Mouse (Mus musculus) left cerebral cortex, adult 11 months (tissue): ENCODE results near the gene Samm50.
A peak's percentile ranks its signal among the peaks of the same experiment; 100 is the strongest.

Source experiments
- DNase-seq: peaks from one replicate; pipeline ENCODE4 v3.0.0; 2022; ENCODE audit warnings: low spot score

Samm50 gene

DNA sequence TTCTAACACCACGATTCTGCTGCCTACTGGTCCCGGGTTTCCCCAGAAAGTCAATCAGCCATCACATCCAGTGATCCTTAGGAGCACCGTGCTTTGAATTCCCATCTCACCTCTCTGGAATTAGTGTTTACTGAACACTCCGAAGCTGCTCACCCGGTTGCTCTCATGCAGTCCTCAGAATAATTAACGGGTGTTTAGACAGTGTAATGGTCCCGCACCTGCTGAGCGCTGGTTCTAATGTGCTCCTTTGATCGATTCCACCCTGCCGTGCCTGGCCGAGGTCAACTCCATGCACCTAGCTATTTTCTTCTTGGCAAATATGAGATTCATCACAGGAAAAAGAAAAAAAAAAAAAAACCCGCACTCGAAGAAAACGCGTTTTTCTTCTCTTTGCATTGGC, 46.5 kb downstream of the Samm50 start:
- no peak for DNase-seq

DNA sequence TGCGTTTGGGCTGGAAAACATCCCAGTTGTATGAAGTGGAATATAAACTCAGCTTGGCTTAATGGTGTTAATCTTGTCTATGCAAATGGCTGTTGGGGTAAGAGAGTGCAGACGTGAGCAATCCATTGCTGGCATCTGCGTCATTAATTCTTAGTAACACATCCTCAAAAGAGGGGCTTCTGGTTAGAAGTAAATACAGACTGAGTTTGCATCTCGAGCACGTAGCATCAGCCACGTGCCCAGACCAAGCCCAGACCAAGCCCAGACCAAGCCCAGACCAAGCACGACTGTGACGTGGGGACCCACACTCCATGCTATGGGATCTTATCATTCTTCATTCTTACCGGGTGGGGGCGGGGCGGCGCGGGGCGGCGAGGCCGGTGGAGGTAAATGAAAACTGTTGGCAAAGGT, 47.0 kb downstream of the Samm50 start:
- DNase-seq = no peak

DNA sequence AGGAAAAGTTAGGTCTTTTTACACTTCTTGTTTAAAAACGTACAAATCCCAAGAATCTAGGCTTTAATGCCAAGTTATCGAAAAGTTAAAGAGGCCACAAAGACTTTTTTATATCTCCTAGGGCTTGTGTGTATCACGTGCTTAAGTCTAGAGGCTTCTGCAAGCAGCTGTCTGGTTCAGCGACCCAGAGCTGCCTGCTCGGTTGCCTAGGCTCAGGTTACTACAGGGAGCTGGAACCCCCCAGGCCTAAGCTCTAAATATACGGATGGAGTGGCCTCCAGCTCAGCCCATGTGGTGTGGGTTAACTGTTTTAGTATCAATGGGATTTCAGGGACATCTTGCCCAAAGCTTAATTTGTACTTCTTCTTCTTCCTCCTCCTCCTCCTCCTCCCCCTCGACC, 49.5 kb downstream of the Samm50 start:
- no peak for DNase-seq

DNA sequence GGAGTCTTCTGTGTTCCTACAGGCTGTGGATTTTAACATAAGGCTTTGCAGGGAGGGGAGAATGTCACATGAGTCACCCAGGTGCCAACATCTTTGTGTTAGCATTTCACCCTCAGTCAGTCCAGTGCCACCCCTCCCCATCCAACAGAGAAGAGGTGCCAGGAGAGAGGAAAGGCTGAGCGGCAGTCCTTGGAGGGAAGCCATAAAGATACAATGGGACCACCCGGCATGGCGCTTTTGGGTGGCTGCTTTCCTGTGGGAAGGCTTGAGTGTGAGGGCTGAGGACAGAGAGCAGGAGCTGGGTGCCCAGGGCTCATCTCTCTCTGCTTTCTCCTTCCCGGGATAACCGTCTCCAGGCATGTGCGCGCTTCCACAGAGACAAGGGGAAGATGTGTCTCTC, 53.1 kb downstream of the Samm50 start:
- DNase-seq = no peak

DNA sequence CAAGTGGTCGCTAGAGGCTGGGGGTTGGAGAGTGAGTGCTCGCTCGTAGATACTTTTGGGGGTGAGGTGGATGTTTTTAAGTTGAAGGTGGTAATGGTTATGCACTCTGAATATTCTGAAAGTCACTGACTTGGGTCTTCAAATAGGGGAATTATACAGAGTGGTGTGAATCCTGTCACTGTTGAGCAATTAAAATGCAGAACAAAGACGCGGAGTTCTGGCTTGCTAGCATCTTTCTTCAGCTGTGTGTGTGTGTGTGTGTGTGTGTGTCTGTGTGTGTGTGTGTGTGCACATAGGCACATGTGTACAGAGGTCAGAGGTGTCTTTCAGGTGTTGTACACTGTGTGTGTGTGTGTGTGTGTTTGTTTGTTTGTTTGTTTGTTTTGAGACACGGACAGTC, 54.2 kb downstream of the Samm50 start:
- DNase-seq = no peak

DNA sequence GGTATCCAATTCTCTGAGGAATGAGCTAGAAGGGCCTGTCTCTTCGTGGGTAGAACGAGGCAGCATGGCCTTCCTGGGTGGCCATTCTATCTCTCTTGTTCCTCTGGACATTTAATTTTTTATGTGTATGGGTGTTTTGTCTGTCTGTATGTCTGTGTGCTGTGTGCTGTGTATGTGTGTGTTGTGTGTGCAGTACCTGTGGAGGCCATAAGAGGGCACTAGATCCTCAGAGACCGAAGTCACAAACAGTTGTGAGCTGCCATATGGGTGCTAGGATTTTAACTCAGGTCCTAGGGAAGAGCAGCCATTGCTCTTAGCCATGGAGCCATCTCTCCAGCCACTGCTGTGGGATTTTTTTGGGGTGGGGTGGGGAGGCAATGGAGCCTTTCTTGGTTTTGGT, 55.3 kb downstream of the Samm50 start:
- DNase-seq = no peak

DNA sequence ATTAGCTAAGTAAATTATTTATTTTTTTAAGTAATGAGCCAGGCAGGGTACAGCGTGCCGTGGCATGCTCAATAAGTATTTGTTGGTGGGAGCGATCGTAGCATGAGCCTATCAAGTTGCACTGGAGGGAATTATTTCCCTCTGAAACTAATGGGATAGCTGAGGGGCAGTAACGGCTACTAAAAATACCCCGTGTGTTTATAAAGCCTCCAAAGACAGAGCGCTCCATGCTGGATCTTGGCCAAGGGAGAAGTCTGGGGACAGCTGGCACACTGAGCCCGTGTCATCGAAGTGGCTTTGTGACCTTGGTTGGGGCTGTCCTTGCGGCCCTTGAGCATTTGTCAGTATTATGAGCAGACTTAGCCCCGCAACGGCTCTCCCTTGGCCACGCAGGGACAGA, 59.2 kb downstream of the Samm50 start:
- DNase-seq = no peak

DNA sequence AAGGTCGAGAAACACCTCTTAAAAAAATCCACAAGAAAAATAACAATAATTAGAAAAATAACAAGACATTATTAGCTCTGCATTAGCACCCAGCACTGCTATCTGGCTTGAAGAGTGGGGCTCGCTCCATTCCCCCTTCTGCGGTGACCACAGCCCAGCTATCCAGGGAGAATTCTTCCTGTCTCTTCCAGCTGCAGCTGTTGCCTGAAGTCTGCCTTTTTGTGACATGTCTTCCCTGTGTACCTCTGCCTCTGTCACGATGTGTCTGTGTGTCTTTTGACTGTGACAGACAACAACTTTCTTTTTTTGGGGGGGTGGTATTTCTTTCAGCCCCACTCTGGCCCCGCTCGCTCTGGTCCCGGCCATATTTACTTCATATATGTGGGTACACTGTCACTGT, 60.6 kb downstream of the Samm50 start:
- no peak for DNase-seq

DNA sequence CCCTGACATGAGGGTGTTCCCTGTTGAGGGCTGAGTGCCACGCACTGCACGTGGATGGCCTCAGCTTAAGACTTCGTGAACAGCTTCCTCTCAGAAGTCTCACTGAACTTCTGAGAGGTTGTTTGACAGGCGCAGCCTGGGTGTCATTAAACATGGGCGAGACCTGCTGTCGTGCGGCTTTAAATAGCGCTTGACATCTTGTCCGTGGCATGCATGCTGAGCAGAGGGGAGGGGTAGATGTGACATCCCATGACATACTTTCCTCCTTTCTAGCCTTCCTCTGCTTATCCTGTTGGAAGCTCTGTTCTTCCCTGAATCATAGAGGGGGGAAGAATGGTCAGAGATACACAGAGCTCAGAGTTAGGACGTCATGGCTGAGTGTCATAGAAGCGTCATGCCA, 61.7 kb downstream of the Samm50 start:
- DNase-seq = no peak

DNA sequence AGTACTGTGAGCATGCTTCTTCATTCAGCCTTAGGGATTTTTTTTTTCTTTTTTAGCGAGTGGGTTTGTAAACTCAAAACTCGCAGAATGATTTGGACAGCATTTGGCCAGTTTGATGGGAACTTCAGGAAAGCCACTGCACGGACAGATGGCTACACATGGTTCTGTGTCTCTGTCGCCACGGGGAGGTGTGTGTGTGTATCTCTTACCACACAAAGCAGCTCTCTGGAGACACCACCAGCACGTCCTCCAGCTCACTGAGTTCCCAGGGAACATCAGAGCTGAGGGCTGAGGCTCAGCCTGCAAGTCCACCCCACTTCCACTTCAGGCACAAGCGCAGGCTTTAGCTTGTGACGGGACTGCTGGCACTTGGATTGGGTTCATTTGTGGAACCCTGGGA, 62.3 kb downstream of the Samm50 start:
- no peak for DNase-seq

DNA sequence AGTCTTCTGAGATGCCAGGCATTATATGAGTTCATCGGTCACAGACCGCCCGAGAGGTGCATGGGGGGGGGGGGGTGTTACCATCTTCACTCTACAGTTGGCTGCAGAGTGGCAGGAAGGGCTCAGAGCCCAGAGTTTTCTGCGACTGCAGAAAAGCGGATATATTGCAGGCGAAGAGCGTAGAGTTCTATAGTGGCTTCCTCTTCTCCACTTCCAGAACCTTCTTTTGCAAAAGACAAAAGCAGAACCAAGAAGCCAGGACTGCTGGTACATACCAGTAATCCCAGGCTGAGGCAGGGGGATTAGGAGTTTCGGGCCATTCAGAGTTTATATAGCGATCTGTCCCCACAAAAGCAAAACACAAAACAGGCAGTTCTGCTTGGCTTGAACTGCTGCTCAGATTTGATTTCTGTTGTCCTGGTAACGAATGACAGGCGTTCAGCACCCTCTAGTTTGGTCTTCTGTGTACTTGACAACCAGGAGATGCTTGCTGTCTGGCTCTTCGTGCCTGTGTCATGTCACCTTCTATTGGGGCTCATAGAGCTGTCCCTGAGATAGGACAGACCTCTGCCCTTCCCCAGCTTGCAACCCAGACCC, 64.3 kb downstream of the Samm50 start:
- DNase-seq = no peak

DNA sequence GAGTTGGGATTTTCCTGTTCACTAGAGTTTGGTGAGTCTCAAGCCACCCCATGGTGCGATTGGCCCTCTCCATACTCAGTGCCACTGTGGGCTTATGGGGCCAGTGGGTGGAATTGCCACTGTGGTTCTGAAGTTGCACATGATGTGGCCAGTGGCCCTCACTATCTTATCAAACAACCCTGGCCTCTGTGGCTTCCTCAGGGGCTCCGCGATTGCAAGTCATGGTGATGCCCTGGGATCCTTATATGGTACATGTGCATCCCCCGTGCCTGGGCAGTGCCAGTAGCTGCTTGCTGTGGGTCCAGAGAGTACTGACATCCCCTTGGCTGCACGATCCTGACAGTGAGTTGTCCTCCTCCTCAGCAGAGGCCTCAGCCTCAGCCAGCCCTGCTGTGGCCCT, 64.8 kb downstream of the Samm50 start:
- DNase-seq = no peak

DNA sequence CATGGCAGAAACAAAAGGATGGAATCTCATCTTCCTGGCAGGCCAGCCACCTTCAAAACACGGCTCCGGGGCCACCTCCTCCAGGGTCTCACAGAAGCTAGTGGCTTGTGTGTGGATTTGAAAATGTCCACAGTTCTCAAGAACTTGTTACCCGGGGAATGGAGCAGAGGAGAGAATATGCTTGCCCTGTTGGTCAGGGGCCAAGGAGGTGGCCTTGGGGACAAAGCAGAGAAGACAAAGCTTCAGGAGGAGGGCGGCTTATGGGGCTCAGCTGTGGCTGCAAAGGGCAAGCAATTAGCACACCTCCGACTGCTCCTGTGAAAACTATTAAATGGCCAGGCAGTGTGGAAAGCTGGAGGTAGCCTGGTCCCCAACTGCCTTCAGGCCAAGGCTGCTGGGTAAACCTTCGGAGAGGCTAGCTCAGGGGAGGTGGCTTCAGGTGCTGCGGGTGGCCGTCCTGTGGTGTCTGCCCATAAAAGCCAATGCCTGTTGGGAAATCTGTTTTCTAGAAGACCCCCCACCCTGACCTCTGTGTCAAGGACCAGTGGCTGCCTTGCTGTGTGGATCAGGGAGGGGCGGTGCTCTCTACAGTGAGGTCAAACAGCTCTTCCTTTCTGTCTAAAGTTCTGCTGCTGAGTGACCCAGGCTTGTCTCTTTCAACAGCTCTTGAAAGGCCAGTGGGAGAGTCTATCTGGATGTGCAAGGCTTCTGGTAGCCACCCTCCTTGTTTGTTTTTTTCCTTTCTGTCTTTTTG, 66.7 kb downstream of the Samm50 start:
- no peak for DNase-seq

DNA sequence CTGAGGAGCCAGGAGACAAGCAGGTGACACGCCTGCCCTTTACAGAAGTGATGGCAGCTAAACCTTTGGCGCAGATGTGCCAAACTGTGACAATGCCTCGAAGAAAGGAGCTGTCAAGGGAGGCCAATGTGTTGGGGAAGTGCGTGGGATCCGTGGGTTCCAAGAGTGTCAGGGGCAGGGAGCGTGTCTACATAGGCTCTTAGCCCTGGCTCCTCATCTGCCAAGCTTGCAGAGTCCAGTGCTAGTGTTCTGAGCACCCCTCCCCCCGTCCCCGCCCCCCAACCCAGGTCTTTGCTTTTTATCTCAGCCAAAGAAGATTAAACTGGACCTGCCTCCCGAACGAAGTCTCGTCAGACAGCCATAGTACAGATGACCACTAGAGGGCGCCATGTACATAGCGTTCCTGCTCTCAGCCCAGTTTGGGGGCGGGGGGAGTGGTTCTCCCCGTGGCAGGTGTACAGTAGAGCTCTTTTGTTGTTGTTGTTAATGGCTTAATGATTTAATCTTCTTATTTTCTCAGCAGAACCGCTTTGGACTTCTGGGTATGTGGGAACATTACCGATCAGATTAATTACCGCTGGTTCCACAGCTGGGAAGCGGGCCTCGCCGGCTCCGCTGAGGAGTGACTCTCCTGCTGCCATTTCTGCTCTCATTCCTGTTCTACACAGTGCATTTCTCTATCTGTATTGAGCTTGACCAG, 68.2 kb downstream of the Samm50 start:
- peak; percentile 70 for DNase-seq

DNA sequence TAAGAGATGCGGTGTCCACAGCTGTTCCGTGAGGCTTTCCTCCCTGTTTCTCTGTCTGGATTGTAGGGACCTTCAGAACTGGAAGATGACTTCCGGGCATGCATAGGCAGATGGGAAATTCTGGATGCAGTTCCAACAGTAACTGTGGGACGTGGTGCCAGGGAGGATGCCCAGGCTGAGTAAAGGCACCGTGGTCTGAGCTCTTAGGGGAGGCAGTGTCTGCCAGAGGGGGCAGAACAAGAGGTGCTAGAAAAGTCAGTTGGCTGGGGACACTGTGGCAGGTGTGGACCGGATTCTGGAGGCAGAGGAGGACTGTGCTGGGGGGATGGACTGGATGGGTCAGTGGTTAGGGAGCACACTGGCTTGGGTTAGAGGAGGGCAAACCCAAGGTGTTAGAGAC, 70.6 kb downstream of the Samm50 start:
- DNase-seq = no peak

DNA sequence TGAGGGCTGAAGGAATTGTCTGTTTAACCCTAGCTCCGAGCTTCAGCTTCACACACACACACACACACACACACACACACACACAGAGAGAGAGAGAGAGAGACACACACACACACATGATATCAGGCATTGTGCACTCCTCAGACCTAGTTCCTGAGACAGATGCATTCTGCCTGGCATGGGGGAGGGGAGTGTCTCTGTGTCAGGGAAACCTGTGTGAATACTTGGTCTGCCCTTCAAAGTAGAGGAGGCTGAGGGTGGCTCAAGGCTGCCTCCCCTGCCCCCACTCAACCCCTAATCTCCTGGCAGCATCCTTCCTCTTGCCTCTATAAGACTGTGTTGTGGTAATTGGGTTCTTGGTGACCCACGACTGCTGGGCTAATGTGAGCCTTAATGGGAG, 71.5 kb downstream of the Samm50 start:
- no peak for DNase-seq

DNA sequence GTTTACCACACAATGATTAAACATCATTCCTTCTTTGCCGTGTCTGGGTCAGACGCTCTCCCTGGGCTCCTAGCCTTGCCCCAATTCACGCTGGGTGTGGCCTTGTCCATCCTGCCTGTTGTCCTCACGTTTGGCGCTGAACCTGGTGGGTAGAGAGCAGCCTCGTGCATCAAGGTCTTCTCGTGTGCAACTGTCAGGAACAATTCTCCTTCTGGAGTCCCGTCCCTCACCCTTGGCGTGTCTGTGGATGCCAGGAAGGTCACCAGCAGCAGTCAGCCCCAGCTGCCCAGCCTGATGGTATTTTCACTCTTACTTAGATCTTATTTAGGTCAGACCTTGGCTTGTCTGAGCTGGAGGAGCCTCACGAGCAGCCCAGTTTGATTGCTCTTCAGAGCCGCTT, 73.1 kb downstream of the Samm50 start:
- no peak for DNase-seq

DNA sequence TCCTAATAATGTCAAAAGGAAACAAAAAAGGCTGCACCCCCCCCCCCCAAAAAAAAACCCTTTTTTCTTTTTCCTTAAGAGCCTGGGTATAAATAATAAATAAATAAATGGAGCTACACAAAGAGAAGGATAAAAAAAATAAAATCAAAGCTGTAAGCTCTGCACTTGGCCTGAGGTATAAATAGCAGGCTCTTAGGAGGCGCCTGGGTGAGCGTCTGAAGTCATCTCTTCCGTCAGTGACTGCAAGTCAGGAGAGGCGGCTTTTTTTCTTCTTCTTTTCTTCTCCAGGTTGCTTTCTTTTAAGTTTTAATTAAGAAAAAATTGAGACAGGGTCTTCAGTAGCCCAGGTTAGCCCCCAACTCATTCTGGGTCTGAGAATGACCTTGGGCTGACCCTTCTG, 74.2 kb downstream of the Samm50 start:
- no peak for DNase-seq
